50 mouse cellular contexts compared by ENCODE assay signal in the genomic region with DNA sequence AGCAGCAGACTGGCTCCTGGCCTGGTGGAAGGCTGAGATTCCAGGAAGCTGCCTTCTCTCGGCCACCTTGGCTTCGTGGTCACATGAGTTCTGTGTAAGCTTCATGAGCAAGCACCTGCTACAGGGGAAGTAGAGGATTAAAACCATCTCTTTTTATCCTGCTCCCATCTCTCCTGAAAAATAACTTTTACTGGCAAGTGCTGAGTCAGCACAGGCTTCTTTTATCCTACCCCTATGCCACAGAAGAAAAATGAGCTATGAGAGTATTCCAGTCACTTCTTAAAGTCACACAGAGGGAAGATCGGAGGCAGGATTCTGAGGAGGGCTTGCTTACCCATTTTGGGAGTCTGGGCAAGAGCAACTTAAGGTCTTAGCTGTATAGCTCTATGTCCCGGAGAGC. TPM values are rescaled to one million over a fixed set of nuclear protein-coding genes. Genes with fewer than 3 reads are reported as not detected.
"Had no signal": no experiment of that assay in that cellular context is flagged by ENCODE, and none has a peak within 500 bp of the region (broad histone marks: within the 10 kb centered on the region; RNA-seq: fewer than 3 reads in every experiment).

No protein-coding gene starts in this region.

- H3K4me1 ChIP-seq: heart, embryonic 12.5 days; heart, embryonic 13.5 days; heart, embryonic 15.5 days; hindbrain, embryonic 10.5 days; hindbrain, embryonic 12.5 days; hindbrain, embryonic 13.5 days; hindbrain, embryonic 15.5 days had no signal

- H3K9me3 ChIP-seq: heart, embryonic 12.5 days; heart, embryonic 13.5 days; heart, embryonic 15.5 days; hindbrain, embryonic 10.5 days; hindbrain, embryonic 12.5 days; hindbrain, embryonic 13.5 days; hindbrain, embryonic 15.5 days; intestine, embryonic 15.5 days; kidney, embryonic 15.5 days had no signal

- H3K27me3 ChIP-seq: heart, embryonic 12.5 days; hindbrain, embryonic 12.5 days; hindbrain, embryonic 13.5 days; hindbrain, embryonic 15.5 days; intestine, embryonic 15.5 days; kidney, embryonic 15.5 days had no signal

- H3K4me2 ChIP-seq: heart, embryonic 11.5 days; heart, embryonic 12.5 days; heart, embryonic 13.5 days; heart, embryonic 15.5 days; hindbrain, embryonic 12.5 days; hindbrain, embryonic 13.5 days; hindbrain, embryonic 14.5 days; hindbrain, embryonic 15.5 days; intestine, embryonic 15.5 days; kidney, embryonic 15.5 days had no signal

- DNase-seq: heart, postnatal 14 days; heart, postnatal 36 days; heart, postnatal 4 days; kidney, adult 11 months; kidney, adult 18-20 months; kidney, adult 2 months; kidney, adult 8-10 months; kidney, adult 9 months; kidney, postnatal 10 days; kidney, postnatal 14 days; kidney, postnatal 25 days; kidney, postnatal 36 days; kidney, postnatal 4 days; layer of hippocampus, adult 9-11 months; layer of hippocampus, postnatal 36 days had no signal

- H3K36me3 ChIP-seq: heart, embryonic 12.5 days; heart, embryonic 13.5 days; heart, embryonic 15.5 days; hindbrain, embryonic 10.5 days; hindbrain, embryonic 12.5 days; hindbrain, embryonic 13.5 days; hindbrain, embryonic 15.5 days; intestine, embryonic 15.5 days; kidney, embryonic 15.5 days had no signal

- H3K9ac ChIP-seq: heart, embryonic 12.5 days; heart, embryonic 13.5 days; heart, embryonic 15.5 days; hindbrain, embryonic 12.5 days; hindbrain, embryonic 13.5 days; hindbrain, embryonic 14.5 days; hindbrain, embryonic 15.5 days; intestine, embryonic 15.5 days; kidney, embryonic 15.5 days had no signal

- H3K27ac ChIP-seq: heart, embryonic 13.5 days; heart, embryonic 15.5 days; hindbrain, embryonic 10.5 days; hindbrain, embryonic 12.5 days; hindbrain, embryonic 13.5 days; hindbrain, embryonic 14.5 days; hindbrain, embryonic 15.5 days; hindbrain, postnatal 0 days; intestine, embryonic 15.5 days; kidney, embryonic 15.5 days; kidney, postnatal 0 days; layer of hippocampus, adult 2 months; left cerebral cortex, adult 2 months had no signal

- H3K4me3 ChIP-seq: heart, embryonic 12.5 days; heart, embryonic 13.5 days; heart, embryonic 15.5 days; hindbrain, embryonic 10.5 days; hindbrain, embryonic 12.5 days; hindbrain, embryonic 13.5 days; hindbrain, embryonic 15.5 days; intestine, embryonic 15.5 days; kidney, embryonic 15.5 days; layer of hippocampus, adult 2 months; left cerebral cortex, adult 2 months had no signal

RNA-seq across cellular contexts. Expression of gene Wfdc2, which starts 25.2 kb away (rescaled TPM):
- total RNA-seq: layer of hippocampus, adult 2 months; layer of hippocampus, postnatal 36 days had no signal
- polyA plus RNA-seq: inflammation-experienced regulatory T-cells, adult 6 months had no signal

RNA-seq across cellular contexts. Expression of gene Spint3, which starts 36.3 kb away (rescaled TPM):
- total RNA-seq: heart, postnatal 14 days; heart, postnatal 36 days; heart, postnatal 4 days; hematopoietic stem cell, adult 5-6 weeks; hindbrain, postnatal 0 days; layer of hippocampus, adult 18-20 months; layer of hippocampus, adult 2 months; layer of hippocampus, adult 8-10 months; layer of hippocampus, postnatal 10 days; layer of hippocampus, postnatal 14 days; layer of hippocampus, postnatal 25 days; layer of hippocampus, postnatal 36 days; left cerebral cortex, adult 18-20 months; left cerebral cortex, adult 2 months; left cerebral cortex, adult 8-10 months had no signal
- polyA plus RNA-seq: heart, embryonic 11.5 days; heart, embryonic 12.5 days; heart, embryonic 13.5 days; heart, embryonic 14.5 days; heart, embryonic 15.5 days; heart, embryonic 16.5 days; heart, postnatal 0 days; hindbrain, embryonic 10.5 days; hindbrain, embryonic 11.5 days; hindbrain, embryonic 12.5 days; hindbrain, embryonic 13.5 days; hindbrain, embryonic 14.5 days; hindbrain, embryonic 15.5 days; hindbrain, embryonic 16.5 days; hindbrain, postnatal 0 days; inflammation-experienced regulatory T-cells, adult 6 months; intestine, embryonic 14.5 days; intestine, embryonic 15.5 days; intestine, embryonic 16.5 days; intestine, postnatal 0 days; kidney, adult 2 months; kidney, embryonic 14.5 days; kidney, embryonic 15.5 days; kidney, embryonic 16.5 days; kidney, postnatal 0 days; large intestine, adult 2 months had no signal

RNA-seq across cellular contexts. Expression of gene Wfdc6a, which starts 48.2 kb away (rescaled TPM):
- total RNA-seq: heart, postnatal 4 days; hematopoietic stem cell, adult 5-6 weeks; layer of hippocampus, adult 18-20 months; layer of hippocampus, adult 2 months; layer of hippocampus, adult 8-10 months; layer of hippocampus, postnatal 25 days; layer of hippocampus, postnatal 36 days; left cerebral cortex, adult 18-20 months; left cerebral cortex, adult 2 months; left cerebral cortex, adult 8-10 months had no signal
- polyA plus RNA-seq: heart, embryonic 11.5 days; hindbrain, embryonic 10.5 days; hindbrain, embryonic 11.5 days; hindbrain, embryonic 12.5 days; hindbrain, embryonic 13.5 days; hindbrain, embryonic 15.5 days; inflammation-experienced regulatory T-cells, adult 6 months; kidney, adult 2 months; kidney, embryonic 14.5 days; kidney, embryonic 16.5 days; kidney, postnatal 0 days; large intestine, adult 2 months had no signal

RNA-seq across cellular contexts. Expression of gene Dbndd2, which starts 51.1 kb away (rescaled TPM):
- total RNA-seq: hematopoietic stem cell, adult 5-6 weeks had no signal
